In genomic region chr6:15721716-15722031, GRCm38 (mm10) we compare ENCODE assay signal across 7 mouse cellular contexts. TPM values are rescaled to one million over a fixed set of nuclear protein-coding genes. Genes with fewer than 3 reads are reported as not detected.
A peak's percentile ranks its signal among the peaks of the same experiment; 100 is the strongest.
DNase-seq lines count a peak whose midpoint lies in the region; ATAC-seq and TF ChIP-seq lines count a peak whose summit lies in the region.

No protein-coding gene starts in this region.

- peak overlapping the region; percentile 93 for H3K4me3 ChIP-seq in lung, adult 2 months (replicated peaks; ENCODE audit: extremely low read depth, low read depth, low read length)
- H3K4me3 ChIP-seq in forebrain, embryonic 12.5 days (replicated peaks), result peak overlapping the region; percentile 66
- H3K4me3 ChIP-seq in limb, embryonic 13.5 days, result peak overlapping the region; percentile 83
- peak overlapping the region; percentile 91; the same call in 1 of the 2 replicates for H3K4me3 ChIP-seq in small intestine, adult 2 months (ENCODE audit: low read depth, low read length)

- H3K4me2 ChIP-seq in forebrain, embryonic 12.5 days, result peak overlapping the region; percentile 93
- peak overlapping the region; percentile 79 for H3K4me2 ChIP-seq in limb, embryonic 13.5 days (replicated peaks)

- no peak for ATAC-seq in forebrain, embryonic 12.5 days (ENCODE audit: low FRiP score)
- ATAC-seq in limb, embryonic 13.5 days (ENCODE audit: low FRiP score, low read depth), result no peak
- ATAC-seq in inflammation-experienced regulatory T-cells, adult 6 months, result no peak

- H3K27ac ChIP-seq in forebrain, embryonic 12.5 days, result no peak overlapping the region
- H3K27ac ChIP-seq in limb, embryonic 13.5 days, result peak overlapping the region; percentile 93
- H3K27ac ChIP-seq in small intestine, adult 2 months (ENCODE audit: insufficient read depth, low read depth, low read length), result peak overlapping the region; percentile 63

- peaks cover 4% of the 10 kb centered on the region for H3K4me1 ChIP-seq in lung, adult 2 months (ENCODE audit: control insufficient read depth, insufficient read depth, low read length)
- peaks cover 2% of the 10 kb centered on the region for H3K4me1 ChIP-seq in forebrain, embryonic 12.5 days
- peaks cover 34% of the 10 kb centered on the region; the same call in 1 of the 2 replicates for H3K4me1 ChIP-seq in limb, embryonic 13.5 days
- peaks cover 4% of the 10 kb centered on the region for H3K4me1 ChIP-seq in small intestine, adult 2 months (ENCODE audit: control insufficient read depth, insufficient read depth, insufficient read length, low read length)

- H3K9ac ChIP-seq in forebrain, embryonic 12.5 days, result peak overlapping the region; percentile 69; the same call in 1 of the 2 replicates
- peak overlapping the region; percentile 96 for H3K9ac ChIP-seq in limb, embryonic 13.5 days

- peaks cover 13% of the 10 kb centered on the region for H3K27me3 ChIP-seq in forebrain, embryonic 12.5 days
- H3K27me3 ChIP-seq in limb, embryonic 13.5 days, result no peaks in the 10 kb centered on the region
- H3K27me3 ChIP-seq in small intestine, adult 2 months (ENCODE audit: control insufficient read depth, insufficient read depth, low read length), result no peaks in the 10 kb centered on the region

- no peaks in the 10 kb centered on the region for H3K36me3 ChIP-seq in forebrain, embryonic 12.5 days (replicated peaks)
- no peaks in the 10 kb centered on the region for H3K36me3 ChIP-seq in limb, embryonic 13.5 days
- H3K36me3 ChIP-seq in small intestine, adult 2 months (ENCODE audit: control insufficient read depth, insufficient read depth, low read length), result no peaks in the 10 kb centered on the region

- H3K9me3 ChIP-seq in forebrain, embryonic 12.5 days, result no peaks in the 10 kb centered on the region
- H3K9me3 ChIP-seq in limb, embryonic 13.5 days, result no peaks in the 10 kb centered on the region

- WGBS in lung, adult 2 months, result 11% methylated on average over 5 of the region's 5 CpGs
- 33% methylated on average over 5 of the region's 5 CpGs for WGBS in forebrain, embryonic 12.5 days
- 8% methylated on average over 5 of the region's 5 CpGs for WGBS in limb, embryonic 13.5 days
- 41% methylated on average over 5 of the region's 5 CpGs for WGBS in small intestine, adult 2 months

- TF ChIP-seq CTCF in lung, adult 2 months (IDR thresholded peaks at IDR 0.05; ENCODE audit: insufficient read depth, low read length), result no peak
- TF ChIP-seq CTCF in small intestine, adult 2 months (IDR thresholded peaks at IDR 0.05; ENCODE audit: extremely low read depth, insufficient read length, insufficient replicate concordance, low read depth, low read length), result no peak

- DNase-seq in lung, adult 2 months, result no peak
- DNase-seq in lung, postnatal 10 days, result no peak
- DNase-seq in thymus, postnatal 0 days (ENCODE audit: low spot score), result no peak

- TF ChIP-seq POLR2A in lung, adult 2 months (IDR thresholded peaks at IDR 0.05; ENCODE audit: borderline replicate concordance, extremely low read depth, low read depth, low read length), result no peak
- TF ChIP-seq POLR2A in small intestine, adult 2 months (IDR thresholded peaks at IDR 0.05; ENCODE audit: low read depth, low read length), result no peak

RNA-seq across cellular contexts. Expression of gene Mdfic, which starts 1.2 kb away (rescaled TPM):
- 23.8 and 23.9 TPM in 2 replicates for polyA plus RNA-seq in lung, adult 2 months (2012; rRNA removed)
- polyA plus RNA-seq in forebrain, embryonic 12.5 days (2016; fragmentation: Nextera tagmentation; extraction: Ambion mirVana), result 3.6 and 5.2 TPM in 2 replicates
- polyA plus RNA-seq in limb, embryonic 13.5 days (2015; fragmentation: Nextera tagmentation; extraction: Ambion mirVana), result 9.6 and 10.6 TPM in 2 replicates
- 1.3 and 2.9 TPM in 2 replicates for polyA plus RNA-seq in small intestine, adult 2 months (2012; rRNA removed)
- 2.0 and 2.2 TPM in 2 replicates for polyA plus RNA-seq in thymus, postnatal 0 days (2015; fragmentation: Nextera tagmentation; extraction: Ambion mirVana)
- 10 to 100 TPM; 19.5 to 28.0 (median 21.3) TPM for polyA plus RNA-seq in inflammation-experienced regulatory T-cells, adult 6 months (2017; shearing (Covaris generic))
